Mouse (Mus musculus): ENCODE measurements around the gene Efhd2. TPM values are rescaled to one million over a fixed set of nuclear protein-coding genes. Genes with fewer than 3 reads are reported as not detected.
A peak's percentile ranks its signal among the peaks of the same experiment; 100 is the strongest.

The Efhd2 gene
- 10 to 100 TPM; 13.8 to 17.6 TPM for total RNA-seq (2021)
- long read RNA-seq, experiment 1, transcript Efhd2-201 (4 exons, 2,381 nt): major isoform, 29 of 30 reads
- long read RNA-seq, experiment 1, partial matches to known transcripts: 0 of 30 reads
- long read RNA-seq, experiment 1, other reads (novel, unspliced or antisense): 1 of 30 reads
- long read RNA-seq, experiment 2, transcript Efhd2-201 (4 exons, 2,381 nt): major isoform, 38 of 43 reads
- long read RNA-seq, experiment 2, partial matches to known transcripts: 5 of 43 reads
- long read RNA-seq, experiment 2, other reads (novel, unspliced or antisense): 0 of 43 reads

- peak; percentile 86 for DNase-seq
- intact Hi-C loops (cut with DNase I; ENCODE audit: low total_unique reads): no loop called here
Measured at GRCm38 (mm10) chr4:141874601-141875460, at the start of gene Efhd2. Gene Efhd2 (minus strand): TSS chr4:141874920.

DNA sequence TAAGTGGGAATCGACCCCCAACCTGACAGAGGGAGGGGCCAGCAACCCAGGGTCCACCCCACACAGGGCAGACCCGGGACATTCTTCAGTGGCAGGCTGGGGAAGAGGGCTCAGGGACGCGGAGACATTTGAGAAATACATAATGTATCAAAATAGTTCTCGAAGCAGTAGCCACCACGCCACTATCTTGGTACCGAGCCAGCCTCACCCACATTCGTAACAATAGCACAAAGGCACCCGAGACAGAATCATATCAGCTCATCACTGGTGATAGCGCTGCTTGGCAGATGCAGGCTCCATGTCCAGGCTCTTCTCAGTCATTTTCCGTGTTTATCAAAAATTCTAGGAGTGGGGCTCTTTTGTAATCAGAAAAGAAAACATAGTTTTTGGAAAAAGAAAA is 49.2 kb upstream of the Efhd2 start:
- DNase-seq: no peak
- intact Hi-C loops (cut with DNase I; ENCODE audit: low total_unique reads): no loop called here

DNA sequence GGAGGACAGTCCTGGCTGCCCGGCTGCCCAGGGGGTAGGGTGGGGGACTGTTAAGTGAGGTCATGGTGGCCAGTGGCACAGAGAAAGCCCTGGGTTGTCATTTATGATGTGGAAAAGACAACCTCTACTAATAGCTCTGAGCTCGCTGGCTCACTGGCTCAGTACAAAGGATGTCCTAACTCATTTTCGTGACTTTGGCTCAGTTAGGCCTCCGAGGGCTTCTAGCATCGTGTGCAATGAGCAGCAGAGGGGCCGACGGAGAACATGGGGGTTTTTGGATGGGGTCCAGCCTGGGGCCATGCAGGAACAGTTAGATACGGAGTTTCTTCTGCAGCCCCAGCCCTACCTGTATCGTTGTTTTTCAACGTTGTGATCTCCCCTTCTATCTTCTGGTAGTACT is 45.7 kb upstream of the Efhd2 start:
- no peak for DNase-seq
- intact Hi-C loops (cut with DNase I; ENCODE audit: low total_unique reads): no loop called here

GRCm38 (mm10) chr4:141917735-141918419 is 43.2 kb upstream of the Efhd2 start:
- intact Hi-C loops (cut with DNase I; ENCODE audit: low total_unique reads): no loop called here
- DNase-seq: no peak

- intact Hi-C loops (cut with DNase I; ENCODE audit: low total_unique reads): no loop called here
Measured at GRCm38 (mm10) chr4:141914040-141914439, 39.3 kb upstream of the Efhd2 start.

GRCm38 (mm10) chr4:141913201-141913993 is 38.7 kb upstream of the Efhd2 start:
- DNase-seq: no peak
- intact Hi-C loops (cut with DNase I; ENCODE audit: low total_unique reads): no loop called here

More at GRCm38 (mm10) chr4:141914040-141914439, 39.3 kb upstream of the Efhd2 start:
- peak; percentile 71 for DNase-seq

DNA sequence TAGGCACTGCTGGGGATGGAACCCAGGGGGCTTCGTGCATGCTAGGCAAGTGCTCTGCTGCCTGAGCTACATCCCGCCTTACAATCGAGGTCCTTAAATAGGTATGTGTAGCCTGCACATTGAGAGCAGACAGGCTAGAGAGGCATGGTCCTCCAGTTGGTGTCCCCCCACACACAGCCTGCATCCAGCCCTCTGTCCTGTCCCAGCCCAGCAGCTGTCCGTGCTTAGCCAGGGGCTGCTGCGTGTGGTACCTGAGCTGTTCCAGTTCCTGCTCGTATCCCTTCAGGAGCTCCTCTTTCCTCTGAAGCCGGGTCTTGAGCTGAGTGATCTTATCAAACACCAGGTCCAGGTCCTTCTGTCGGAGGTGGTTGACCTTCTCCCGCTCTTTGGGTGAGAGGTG is 30.0 kb upstream of the Efhd2 start:
- intact Hi-C loops (cut with DNase I; ENCODE audit: low total_unique reads): no loop called here

GRCm38 (mm10) chr4:141902479-141902858 is 27.7 kb upstream of the Efhd2 start:
- intact Hi-C loops (cut with DNase I; ENCODE audit: low total_unique reads): no loop called here
- no peak for DNase-seq

More for the DNA sequence above, 30.0 kb upstream of the Efhd2 start:
- DNase-seq: no peak

- intact Hi-C loops (cut with DNase I; ENCODE audit: low total_unique reads): no loop called here
- no peak for DNase-seq
Measured at GRCm38 (mm10) chr4:141901711-141902478, 27.2 kb upstream of the Efhd2 start.

GRCm38 (mm10) chr4:141900421-141900820 is 25.7 kb upstream of the Efhd2 start:
- DNase-seq: no peak
- intact Hi-C loops (cut with DNase I; ENCODE audit: low total_unique reads): no loop called here

DNA sequence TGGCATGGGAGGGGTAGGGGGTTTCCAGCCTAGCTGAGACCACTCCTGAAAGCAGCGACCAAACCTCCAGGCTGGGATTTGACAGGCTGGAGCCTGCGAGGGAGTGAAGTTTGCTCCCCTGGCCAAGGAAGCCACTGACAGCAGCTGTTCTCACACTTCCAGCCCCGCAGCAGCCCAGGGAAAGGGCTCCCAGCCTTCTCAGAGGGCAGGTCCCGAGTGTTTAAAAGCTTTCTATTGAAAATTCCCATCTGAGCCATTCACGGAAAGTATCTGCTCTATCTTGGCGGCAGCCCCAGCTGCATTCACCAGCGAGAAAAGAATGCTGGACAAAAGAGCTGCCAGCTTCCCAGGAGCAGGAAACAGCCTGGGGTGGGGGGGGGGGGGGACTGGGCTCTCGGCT is 25.2 kb upstream of the Efhd2 start:
- DNase-seq: peak; percentile 54

GRCm38 (mm10) chr4:141898905-141899304 is 24.2 kb upstream of the Efhd2 start:
- DNase-seq: no peak
- intact Hi-C loops (cut with DNase I; ENCODE audit: low total_unique reads): no loop called here

More for the DNA sequence above, 25.2 kb upstream of the Efhd2 start:
- intact Hi-C loops (cut with DNase I; ENCODE audit: low total_unique reads): no loop called here

DNA sequence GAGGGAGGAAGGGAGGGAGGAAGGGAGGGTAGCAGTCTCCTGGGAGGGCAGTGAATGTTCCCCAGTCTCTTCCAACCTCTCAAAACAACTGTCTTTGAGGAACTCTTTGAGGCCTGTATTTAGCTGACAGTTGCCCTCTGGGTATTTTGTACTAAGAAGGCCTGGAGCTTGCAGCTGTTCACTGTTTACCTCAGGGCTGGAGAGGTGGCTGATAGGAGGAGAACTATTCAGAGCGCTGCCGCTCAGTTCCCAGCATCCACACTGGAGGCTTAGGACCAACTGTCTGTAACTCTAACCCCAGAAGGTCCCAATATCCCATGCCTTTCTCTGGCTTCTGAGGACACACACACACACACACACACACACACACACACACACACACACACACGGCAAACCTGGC is 23.1 kb upstream of the Efhd2 start:
- DNase-seq: no peak
- intact Hi-C loops (cut with DNase I; ENCODE audit: low total_unique reads): no loop called here

- intact Hi-C loops (cut with DNase I; ENCODE audit: low total_unique reads): no loop called here
- peak; percentile 71 for DNase-seq
Measured at GRCm38 (mm10) chr4:141897225-141897624, 22.5 kb upstream of the Efhd2 start.

- DNase-seq: no peak
- intact Hi-C loops (cut with DNase I; ENCODE audit: low total_unique reads): no loop called here
Measured at GRCm38 (mm10) chr4:141895772-141896171, 21.1 kb upstream of the Efhd2 start.

DNA sequence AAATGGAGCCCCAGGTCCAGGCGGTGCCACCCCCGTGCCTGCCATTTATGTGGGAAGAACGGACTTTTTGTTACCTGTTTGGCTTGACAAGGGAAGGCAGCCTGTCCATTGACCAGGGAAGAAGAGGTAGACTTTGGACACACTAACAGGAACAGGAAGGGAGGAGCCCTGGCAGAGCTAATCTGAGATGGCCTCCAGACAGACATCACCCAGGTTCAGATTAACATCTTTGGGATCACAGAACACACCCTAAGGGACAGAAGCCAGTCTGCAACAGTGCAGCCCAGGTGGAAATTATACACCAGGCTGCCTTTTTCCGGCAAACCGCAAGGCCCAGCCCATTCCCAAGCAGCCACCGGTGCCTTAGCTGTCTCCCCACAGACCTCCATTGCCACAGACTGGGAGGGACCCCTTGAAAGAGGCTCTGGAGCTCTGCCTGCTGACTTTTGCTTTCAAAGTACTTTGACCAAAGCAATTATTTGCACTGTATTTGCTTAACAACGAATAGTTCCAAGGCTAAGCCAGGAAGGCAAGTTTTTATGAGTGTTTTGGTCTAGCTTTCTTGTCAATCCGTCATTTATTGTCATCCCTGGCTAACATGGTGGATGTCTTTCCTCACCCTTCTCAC is 18.6 kb upstream of the Efhd2 start:
- intact Hi-C loops (cut with DNase I; ENCODE audit: low total_unique reads): no loop called here
- DNase-seq: no peak

GRCm38 (mm10) chr4:141886385-141886968 is 11.8 kb upstream of the Efhd2 start:
- intact Hi-C loops (cut with DNase I; ENCODE audit: low total_unique reads): no loop called here
- no peak for DNase-seq

DNA sequence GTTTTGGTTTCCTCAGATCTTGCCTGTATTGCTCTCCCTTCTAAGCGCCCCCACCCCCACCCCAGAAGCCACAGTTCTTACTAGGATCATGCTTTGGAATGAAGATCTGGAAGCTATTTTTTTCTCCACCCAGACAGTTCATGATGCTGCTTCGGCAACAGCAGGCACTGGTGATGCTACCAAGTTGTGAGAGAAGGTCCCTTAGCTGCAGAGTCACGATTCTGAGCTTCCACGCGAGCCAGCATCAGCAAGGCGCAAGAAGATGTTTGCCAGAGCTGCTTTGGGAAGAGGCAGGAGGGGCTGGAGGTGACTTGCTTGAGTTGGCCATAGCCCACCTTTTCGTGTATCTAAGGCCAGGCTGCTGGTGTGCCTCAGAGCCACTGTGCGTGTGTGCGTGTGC is 10.7 kb upstream of the Efhd2 start:
- intact Hi-C loops (cut with DNase I; ENCODE audit: low total_unique reads): no loop called here
- DNase-seq: no peak

Data from gastrocnemius, postnatal 14 days (tissue).